Mouse (Mus musculus): ENCODE results near the gene Sipa1. TPM values are rescaled to one million over a fixed set of nuclear protein-coding genes. Genes with fewer than 3 reads are reported as not detected.

Gene Sipa1
- total and polyA plus RNA-seq, 2 experiments from 2014 or later: 12.3 to 33.2 TPM

GRCm38 (mm10) chr19:5636036-5636570, 27.4 kb downstream of the Sipa1 start:
- H3K9ac ChIP-seq (replicated peaks; ENCODE audit: low read depth, low read length): no peak overlapping the region
- no peak for DNase-seq (ENCODE audit: low spot score)
- H3K9me3 ChIP-seq (replicated peaks; ENCODE audit: control insufficient read depth, low read length): no peaks in the 10 kb centered on the region
- H3K36me3 ChIP-seq (replicated peaks; ENCODE audit: control insufficient read depth, insufficient read depth, low read length): peaks cover 17% of the 10 kb centered on the region
- WGBS: 67% methylated on average over 7 of the region's 7 CpGs
- TF ChIP-seq CTCF (IDR thresholded peaks at IDR 0.05; ENCODE audit: low read depth) (no peak), EP300 (IDR thresholded peaks at IDR 0.05; ENCODE audit: low read depth) (no peak)
- no peak for ATAC-seq (ENCODE audit: insufficient read depth, low read depth)
- peaks cover 16% of the 10 kb centered on the region for H3K4me1 ChIP-seq (ENCODE audit: control insufficient read depth, insufficient read depth)
- H3K27me3 ChIP-seq (ENCODE audit: control insufficient read depth, insufficient read depth, low read length): no peaks in the 10 kb centered on the region
- H3K4me3 ChIP-seq (ENCODE audit: low read depth, low read length): no peak overlapping the region
- H3K4me2 ChIP-seq (ENCODE audit: low read depth, low read length): peak overlapping the region; percentile 69; the same call in 1 of the 2 replicates
- H3K27ac ChIP-seq (ENCODE audit: low read depth): peak overlapping the region; percentile 95

- Histone ChIP-seq H3K4me2 (ENCODE audit: low read depth, low read length) (no peak overlapping the region), H3K36me3 (replicated peaks; ENCODE audit: control insufficient read depth, insufficient read depth, low read length) (no peaks in the 10 kb centered on the region), H3K27me3 (ENCODE audit: control insufficient read depth, insufficient read depth, low read length) (no peaks in the 10 kb centered on the region), H3K9ac (replicated peaks; ENCODE audit: low read depth, low read length) (no peak overlapping the region), H3K4me1 (ENCODE audit: control insufficient read depth, insufficient read depth) (0 out of 2 replicates have a peak, but pooled peaks cover 8% of the 10 kb centered on the region), H3K4me3 (ENCODE audit: low read depth, low read length) (no peak overlapping the region), H3K27ac (ENCODE audit: low read depth) (no peak overlapping the region), H3K9me3 (replicated peaks; ENCODE audit: control insufficient read depth, low read length) (no peaks in the 10 kb centered on the region)
- WGBS: 72% methylated on average over 9 of the region's 9 CpGs
- TF ChIP-seq CTCF (IDR thresholded peaks at IDR 0.05; ENCODE audit: low read depth): no peak
- no peak for TF ChIP-seq EP300 (IDR thresholded peaks at IDR 0.05; ENCODE audit: low read depth)
- no peak for ATAC-seq (ENCODE audit: insufficient read depth, low read depth)
- no peak for DNase-seq (ENCODE audit: low spot score)
Observed at GRCm38 (mm10) chr19:5632120-5632519, 31.4 kb downstream of the Sipa1 start.

- ATAC-seq (ENCODE audit: insufficient read depth, low read depth) (no peak), DNase-seq (ENCODE audit: low spot score) (no peak)
- Histone ChIP-seq H3K4me2 (ENCODE audit: low read depth, low read length) (no peak overlapping the region), H3K9ac (replicated peaks; ENCODE audit: low read depth, low read length) (no peak overlapping the region), H3K27ac (ENCODE audit: low read depth) (no peak overlapping the region), H3K4me1 (ENCODE audit: control insufficient read depth, insufficient read depth) (no peaks in the 10 kb centered on the region), H3K4me3 (ENCODE audit: low read depth, low read length) (no peak overlapping the region), H3K27me3 (ENCODE audit: control insufficient read depth, insufficient read depth, low read length) (no peaks in the 10 kb centered on the region), H3K9me3 (replicated peaks; ENCODE audit: control insufficient read depth, low read length) (no peaks in the 10 kb centered on the region), H3K36me3 (replicated peaks; ENCODE audit: control insufficient read depth, insufficient read depth, low read length) (no peaks in the 10 kb centered on the region)
- TF ChIP-seq CTCF (IDR thresholded peaks at IDR 0.05; ENCODE audit: low read depth) (no peak), EP300 (IDR thresholded peaks at IDR 0.05; ENCODE audit: low read depth) (no peak)
Observed at GRCm38 (mm10) chr19:5629907-5630306, 33.6 kb downstream of the Sipa1 start.

GRCm38 (mm10) chr19:5625311-5625710, 38.2 kb downstream of the Sipa1 start:
- no peaks in the 10 kb centered on the region for H3K27me3 ChIP-seq (ENCODE audit: control insufficient read depth, insufficient read depth, low read length)
- no peaks in the 10 kb centered on the region for H3K9me3 ChIP-seq (replicated peaks; ENCODE audit: control insufficient read depth, low read length)
- H3K36me3 ChIP-seq (replicated peaks; ENCODE audit: control insufficient read depth, insufficient read depth, low read length): no peaks in the 10 kb centered on the region
- H3K27ac ChIP-seq (ENCODE audit: low read depth): no peak overlapping the region
- no peak overlapping the region for H3K4me2 ChIP-seq (ENCODE audit: low read depth, low read length)
- 82% methylated on average over 8 of the region's 8 CpGs for WGBS
- no peak for TF ChIP-seq EP300 (IDR thresholded peaks at IDR 0.05; ENCODE audit: low read depth)
- TF ChIP-seq CTCF (IDR thresholded peaks at IDR 0.05; ENCODE audit: low read depth): no peak
- DNase-seq (ENCODE audit: low spot score): no peak
- no peak overlapping the region for H3K4me3 ChIP-seq (ENCODE audit: low read depth, low read length)
- H3K4me1 ChIP-seq (ENCODE audit: control insufficient read depth, insufficient read depth): no peaks in the 10 kb centered on the region
- ATAC-seq (ENCODE audit: insufficient read depth, low read depth): no peak
- H3K9ac ChIP-seq (replicated peaks; ENCODE audit: low read depth, low read length): no peak overlapping the region

GRCm38 (mm10) chr19:5621884-5622283, 41.6 kb downstream of the Sipa1 start:
- Histone ChIP-seq H3K27ac (ENCODE audit: low read depth) (no peak overlapping the region), H3K9ac (replicated peaks; ENCODE audit: low read depth, low read length) (no peak overlapping the region), H3K4me1 (ENCODE audit: control insufficient read depth, insufficient read depth) (no peaks in the 10 kb centered on the region), H3K27me3 (ENCODE audit: control insufficient read depth, insufficient read depth, low read length) (no peaks in the 10 kb centered on the region), H3K36me3 (replicated peaks; ENCODE audit: control insufficient read depth, insufficient read depth, low read length) (no peaks in the 10 kb centered on the region), H3K4me3 (ENCODE audit: low read depth, low read length) (no peak overlapping the region), H3K9me3 (replicated peaks; ENCODE audit: control insufficient read depth, low read length) (no peaks in the 10 kb centered on the region), H3K4me2 (ENCODE audit: low read depth, low read length) (no peak overlapping the region)
- WGBS: 45% methylated on average over 5 of the region's 5 CpGs
- DNase-seq (ENCODE audit: low spot score) (no peak), ATAC-seq (ENCODE audit: insufficient read depth, low read depth) (no peak)
- TF ChIP-seq CTCF (IDR thresholded peaks at IDR 0.05; ENCODE audit: low read depth) (no peak), EP300 (IDR thresholded peaks at IDR 0.05; ENCODE audit: low read depth) (no peak)

- no peaks in the 10 kb centered on the region for H3K4me1 ChIP-seq (ENCODE audit: control insufficient read depth, insufficient read depth)
- H3K9ac ChIP-seq (replicated peaks; ENCODE audit: low read depth, low read length): no peak overlapping the region
- H3K4me3 ChIP-seq (ENCODE audit: low read depth, low read length): no peak overlapping the region
- H3K4me2 ChIP-seq (ENCODE audit: low read depth, low read length): no peak overlapping the region
- DNase-seq (ENCODE audit: low spot score) (no peak), ATAC-seq (ENCODE audit: insufficient read depth, low read depth) (no peak)
- no peaks in the 10 kb centered on the region for H3K27me3 ChIP-seq (ENCODE audit: control insufficient read depth, insufficient read depth, low read length)
- WGBS: 63% methylated on average over 4 of the region's 4 CpGs
- H3K9me3 ChIP-seq (replicated peaks; ENCODE audit: control insufficient read depth, low read length): no peaks in the 10 kb centered on the region
- no peak overlapping the region for H3K27ac ChIP-seq (ENCODE audit: low read depth)
- no peaks in the 10 kb centered on the region for H3K36me3 ChIP-seq (replicated peaks; ENCODE audit: control insufficient read depth, insufficient read depth, low read length)
- TF ChIP-seq CTCF (IDR thresholded peaks at IDR 0.05; ENCODE audit: low read depth): no peak
- no peak for TF ChIP-seq EP300 (IDR thresholded peaks at IDR 0.05; ENCODE audit: low read depth)
Observed at GRCm38 (mm10) chr19:5620007-5620406, 43.5 kb downstream of the Sipa1 start.
